8 mouse cellular contexts compared by ENCODE assay signal in genomic region chr15:97907202-97907601, GRCm38 (mm10). TPM values are rescaled to one million over a fixed set of nuclear protein-coding genes. Genes with fewer than 3 reads are reported as not detected.
DNase-seq lines count a peak whose midpoint lies in the region; ATAC-seq lines count a peak whose summit lies in the region.

No protein-coding gene starts in this region.

- peaks cover 31% of the 10 kb centered on the region for H3K27me3 ChIP-seq in heart, embryonic 16.5 days (ENCODE audit: control insufficient read depth, insufficient read depth, low read length)
- 0 out of 2 replicates have a peak, but pooled peaks cover 8% of the 10 kb centered on the region for H3K27me3 ChIP-seq in intestine, embryonic 15.5 days (replicated peaks)
- H3K27me3 ChIP-seq in megakaryocyte, embryonic 14.5 days (replicated peaks): peaks cover 71% of the 10 kb centered on the region

- peaks cover 13% of the 10 kb centered on the region for H3K4me1 ChIP-seq in heart, embryonic 16.5 days (ENCODE audit: control insufficient read depth, insufficient read depth, low read length)
- H3K4me1 ChIP-seq in intestine, embryonic 15.5 days (replicated peaks): peaks cover 28% of the 10 kb centered on the region
- H3K4me1 ChIP-seq in megakaryocyte, embryonic 14.5 days: peaks cover 38% of the 10 kb centered on the region

- ATAC-seq in heart, embryonic 16.5 days (replicated peaks; ENCODE audit: extremely low read depth, insufficient read depth, low FRiP score): no peak
- peak; percentile 11; the same call in 1 of the 2 replicates for ATAC-seq in intestine, embryonic 15.5 days
- no peak for ATAC-seq in cerebellum, adult (ENCODE audit: insufficient number of reproducible peaks, low FRiP score, low TSS enrichment)

- no peak for DNase-seq in heart, adult 8-10 months (ENCODE audit: low spot score)
- DNase-seq in MN1 (ENCODE audit: low spot score): peak; percentile 51
- DNase-seq in urinary bladder, adult 2 months (ENCODE audit: low spot score): no peak
- no peak for DNase-seq in thymus, postnatal 14 days

- no peak overlapping the region for H3K27ac ChIP-seq in heart, embryonic 16.5 days (ENCODE audit: low read length)
- H3K27ac ChIP-seq in intestine, embryonic 15.5 days: no peak overlapping the region

- peak overlapping the region; percentile 67 for H3K4me3 ChIP-seq in heart, embryonic 16.5 days (ENCODE audit: low read length)
- peak overlapping the region; percentile 48; the same call in 1 of the 2 replicates for H3K4me3 ChIP-seq in intestine, embryonic 15.5 days (replicated peaks)
- peak overlapping the region; percentile 93 for H3K4me3 ChIP-seq in megakaryocyte, embryonic 14.5 days (replicated peaks)

- H3K9ac ChIP-seq in heart, embryonic 16.5 days (ENCODE audit: low read length): no peak overlapping the region
- H3K9ac ChIP-seq in intestine, embryonic 15.5 days: no peak overlapping the region

- peak overlapping the region; percentile 80 for H3K4me2 ChIP-seq in heart, embryonic 16.5 days (ENCODE audit: low read depth, low read length)
- H3K4me2 ChIP-seq in intestine, embryonic 15.5 days (replicated peaks): peak overlapping the region; percentile 90

- no peaks in the 10 kb centered on the region for H3K9me3 ChIP-seq in heart, embryonic 16.5 days (replicated peaks; ENCODE audit: control insufficient read depth, low read length)
- no peaks in the 10 kb centered on the region for H3K9me3 ChIP-seq in intestine, embryonic 15.5 days
- 0 out of 2 replicates have a peak, but pooled peaks cover 4% of the 10 kb centered on the region for H3K9me3 ChIP-seq in megakaryocyte, embryonic 14.5 days

- WGBS in heart, embryonic 16.5 days: 60% methylated on average over 5 of the region's 5 CpGs
- WGBS in intestine, embryonic 15.5 days: 46% methylated on average over 5 of the region's 5 CpGs

- H3K36me3 ChIP-seq in heart, embryonic 16.5 days (ENCODE audit: control insufficient read depth, insufficient read depth): no peaks in the 10 kb centered on the region
- H3K36me3 ChIP-seq in intestine, embryonic 15.5 days: no peaks in the 10 kb centered on the region
- no peaks in the 10 kb centered on the region for H3K36me3 ChIP-seq in megakaryocyte, embryonic 14.5 days (replicated peaks; ENCODE audit: low read length)

RNA-seq across cellular contexts. Expression of gene Vdr, which starts 3.2 kb away (rescaled TPM):
- 1.1 and 1.5 TPM in 2 replicates for polyA plus RNA-seq in heart, embryonic 16.5 days (2015; fragmentation: Nextera tagmentation; extraction: Ambion mirVana)
- 1 to 10 TPM in 3 of 4 experiments, under 1 TPM in 1; 0.98 to 1.6 (median 1.4) TPM for total RNA-seq in heart, adult 8-10 months (2022)
- 1.5 and 2.2 TPM in 2 replicates for polyA plus RNA-seq in intestine, embryonic 15.5 days (2015; fragmentation: Nextera tagmentation; extraction: Ambion mirVana)
- polyA plus RNA-seq in megakaryocyte, embryonic 14.5 days (2012; ENCODE audit: insufficient read depth, low replicate concordance): 0.20 and 2.6 TPM in 2 replicates
- 1.3 and 1.6 TPM in 2 replicates for polyA plus RNA-seq in urinary bladder, adult 2 months (2012; rRNA removed)

RNA-seq across cellular contexts. Expression of gene Tmem106c, which starts 56.8 kb away (rescaled TPM):
- polyA plus RNA-seq in heart, embryonic 16.5 days (2015; fragmentation: Nextera tagmentation; extraction: Ambion mirVana): 37.7 and 38.0 TPM in 2 replicates
- total RNA-seq in heart, adult 8-10 months (2022): 10 to 100 TPM; 12.8 to 17.9 (median 14.9) TPM
- polyA plus RNA-seq in intestine, embryonic 15.5 days (2015; fragmentation: Nextera tagmentation; extraction: Ambion mirVana): 39.3 and 44.4 TPM in 2 replicates
- polyA plus RNA-seq in megakaryocyte, embryonic 14.5 days (2012; ENCODE audit: insufficient read depth, low replicate concordance): 6.8 and 24.2 TPM in 2 replicates
- polyA plus RNA-seq in urinary bladder, adult 2 months (2012; rRNA removed): 65.7 and 80.9 TPM in 2 replicates
